Mouse (Mus musculus): ENCODE results near the gene Pde8a. TPM values are rescaled to one million over a fixed set of nuclear protein-coding genes. Genes with fewer than 3 reads are reported as not detected.
"Not testable (repeated sequence)": the region's sequence is repeated elsewhere in the genome, so short reads cannot be mapped to it uniquely, and the experiment has no call there.

The Pde8a gene
- polyA plus RNA-seq, 1 experiment from 2014 or later, result 3.0 TPM

- ATAC-seq (ENCODE audit: low FRiP score) (no peak), DNase-seq (ENCODE audit: low spot score, missing footprints) (no peak)
Measured at GRCm38 (mm10) chr7:81202389-81202788, 11.0 kb upstream of the Pde8a start.

GRCm38 (mm10) chr7:81203576-81203975 lies 9.8 kb upstream of the Pde8a start:
- not testable (repeated sequence) for H3K36me3 ChIP-seq (ENCODE audit: control insufficient read depth, insufficient read depth, low read length); ATAC-seq (ENCODE audit: low FRiP score); H3K9me3 ChIP-seq (ENCODE audit: control insufficient read depth, low read length); H3K27ac ChIP-seq (ENCODE audit: low read depth, low read length); H3K9ac ChIP-seq (ENCODE audit: low read length); H3K4me1 ChIP-seq (ENCODE audit: control insufficient read depth, insufficient read depth, low read length); H3K4me3 ChIP-seq (ENCODE audit: low read depth, low read length); DNase-seq (ENCODE audit: low spot score, missing footprints); H3K4me2 ChIP-seq; H3K27me3 ChIP-seq (ENCODE audit: control insufficient read depth, insufficient read depth, low read length)
- 93% methylated on average over 10 of the region's 10 CpGs for WGBS

More at GRCm38 (mm10) chr7:81202389-81202788, 11.0 kb upstream of the Pde8a start:
- Histone ChIP-seq H3K27ac (ENCODE audit: low read depth, low read length) (no peak overlapping the region), H3K4me1 (ENCODE audit: control insufficient read depth, insufficient read depth, low read length) (no peaks in the 10 kb centered on the region), H3K36me3 (ENCODE audit: control insufficient read depth, insufficient read depth, low read length) (no peaks in the 10 kb centered on the region), H3K4me3 (ENCODE audit: low read depth, low read length) (no peak overlapping the region), H3K27me3 (ENCODE audit: control insufficient read depth, insufficient read depth, low read length) (no peaks in the 10 kb centered on the region), H3K9me3 (ENCODE audit: control insufficient read depth, low read length) (no peaks in the 10 kb centered on the region), H3K4me2 (no peak overlapping the region), H3K9ac (ENCODE audit: low read length) (no peak overlapping the region)
- WGBS, result 72% methylated on average over 5 of the region's 5 CpGs

- Histone ChIP-seq H3K27ac (ENCODE audit: low read depth, low read length) (no peak overlapping the region), H3K4me2 (no peak overlapping the region), H3K36me3 (ENCODE audit: control insufficient read depth, insufficient read depth, low read length) (no peaks in the 10 kb centered on the region), H3K27me3 (ENCODE audit: control insufficient read depth, insufficient read depth, low read length) (peaks cover 33% of the 10 kb centered on the region), H3K4me3 (ENCODE audit: low read depth, low read length) (no peak overlapping the region), H3K9ac (ENCODE audit: low read length) (no peak overlapping the region), H3K9me3 (ENCODE audit: control insufficient read depth, low read length) (no peaks in the 10 kb centered on the region), H3K4me1 (ENCODE audit: control insufficient read depth, insufficient read depth, low read length) (peaks cover 8% of the 10 kb centered on the region)
- WGBS, result 23% methylated on average over 6 of the region's 6 CpGs
- no peak for ATAC-seq (ENCODE audit: low FRiP score)
- peak; percentile 87 for DNase-seq (ENCODE audit: low spot score, missing footprints)
Measured at GRCm38 (mm10) chr7:81208944-81209343, 4.5 kb upstream of the Pde8a start.

GRCm38 (mm10) chr7:81209979-81210685 lies 3.3 kb upstream of the Pde8a start:
- DNase-seq (ENCODE audit: low spot score, missing footprints) (no peak), ATAC-seq (ENCODE audit: low FRiP score) (no peak)
- H3K9me3 ChIP-seq (ENCODE audit: control insufficient read depth, low read length), result no peaks in the 10 kb centered on the region
- H3K9ac ChIP-seq (ENCODE audit: low read length), result no peak overlapping the region
- H3K27ac ChIP-seq (ENCODE audit: low read depth, low read length), result no peak overlapping the region
- H3K4me1 ChIP-seq (ENCODE audit: control insufficient read depth, insufficient read depth, low read length), result peaks cover 11% of the 10 kb centered on the region
- H3K27me3 ChIP-seq (ENCODE audit: control insufficient read depth, insufficient read depth, low read length), result peaks cover 44% of the 10 kb centered on the region
- H3K4me2 ChIP-seq, result no peak overlapping the region
- no peak overlapping the region for H3K4me3 ChIP-seq (ENCODE audit: low read depth, low read length)
- 44% methylated on average over 12 of the region's 12 CpGs for WGBS
- no peaks in the 10 kb centered on the region for H3K36me3 ChIP-seq (ENCODE audit: control insufficient read depth, insufficient read depth, low read length)

- DNase-seq (ENCODE audit: low spot score, missing footprints) (peak; percentile 86), ATAC-seq (ENCODE audit: low FRiP score) (no peak)
- H3K36me3 ChIP-seq (ENCODE audit: control insufficient read depth, insufficient read depth, low read length), result no peaks in the 10 kb centered on the region
- H3K4me2 ChIP-seq, result peak overlapping the region; percentile 62; the same call in 1 of the 2 replicates
- no peak overlapping the region for H3K27ac ChIP-seq (ENCODE audit: low read depth, low read length)
- WGBS, result 4% methylated on average over 8 of the region's 8 CpGs
- H3K4me1 ChIP-seq (ENCODE audit: control insufficient read depth, insufficient read depth, low read length), result peaks cover 11% of the 10 kb centered on the region
- peaks cover 51% of the 10 kb centered on the region for H3K27me3 ChIP-seq (ENCODE audit: control insufficient read depth, insufficient read depth, low read length)
- H3K9ac ChIP-seq (ENCODE audit: low read length), result no peak overlapping the region
- no peaks in the 10 kb centered on the region for H3K9me3 ChIP-seq (ENCODE audit: control insufficient read depth, low read length)
- H3K4me3 ChIP-seq (ENCODE audit: low read depth, low read length), result peak overlapping the region; percentile 37
Measured at GRCm38 (mm10) chr7:81211760-81212159, 1.6 kb upstream of the Pde8a start.

GRCm38 (mm10) chr7:81212261-81212681 lies 1.1 kb upstream of the Pde8a start:
- H3K4me1 ChIP-seq (ENCODE audit: control insufficient read depth, insufficient read depth, low read length), result peaks cover 11% of the 10 kb centered on the region
- ATAC-seq (ENCODE audit: low FRiP score) (peak; percentile 55), DNase-seq (ENCODE audit: low spot score, missing footprints) (peak; percentile 98)
- H3K27ac ChIP-seq (ENCODE audit: low read depth, low read length), result no peak overlapping the region
- H3K4me3 ChIP-seq (ENCODE audit: low read depth, low read length), result peak overlapping the region; percentile 37
- WGBS, result under 1% methylated on average over 22 of the region's 22 CpGs
- H3K9me3 ChIP-seq (ENCODE audit: control insufficient read depth, low read length), result no peaks in the 10 kb centered on the region
- H3K27me3 ChIP-seq (ENCODE audit: control insufficient read depth, insufficient read depth, low read length), result peaks cover 51% of the 10 kb centered on the region
- no peaks in the 10 kb centered on the region for H3K36me3 ChIP-seq (ENCODE audit: control insufficient read depth, insufficient read depth, low read length)
- peak overlapping the region; percentile 62 for H3K4me2 ChIP-seq
- H3K9ac ChIP-seq (ENCODE audit: low read length), result peak overlapping the region; percentile 2; the same call in 1 of the 2 replicates

- WGBS, result under 1% methylated on average over 57 of the region's 57 CpGs
- ATAC-seq (ENCODE audit: low FRiP score) (peak; percentile 87), DNase-seq (ENCODE audit: low spot score, missing footprints) (peak; percentile 100)
- Histone ChIP-seq H3K27me3 (ENCODE audit: control insufficient read depth, insufficient read depth, low read length) (peaks cover 51% of the 10 kb centered on the region), H3K4me1 (ENCODE audit: control insufficient read depth, insufficient read depth, low read length) (peaks cover 11% of the 10 kb centered on the region), H3K9ac (ENCODE audit: low read length) (peak overlapping the region; percentile 40), H3K4me2 (peak overlapping the region; percentile 62), H3K27ac (ENCODE audit: low read depth, low read length) (no peak overlapping the region; the same call in 1 of the 2 replicates), H3K36me3 (ENCODE audit: control insufficient read depth, insufficient read depth, low read length) (no peaks in the 10 kb centered on the region), H3K9me3 (ENCODE audit: control insufficient read depth, low read length) (no peaks in the 10 kb centered on the region), H3K4me3 (ENCODE audit: low read depth, low read length) (peak overlapping the region; percentile 37)
Measured at GRCm38 (mm10) chr7:81212697-81213346, 574 bp upstream of the Pde8a start.

- Histone ChIP-seq H3K9ac (ENCODE audit: low read length) (peak overlapping the region; percentile 30; the same call in 1 of the 2 replicates), H3K27me3 (ENCODE audit: control insufficient read depth, insufficient read depth, low read length) (peaks cover 51% of the 10 kb centered on the region), H3K36me3 (ENCODE audit: control insufficient read depth, insufficient read depth, low read length) (no peaks in the 10 kb centered on the region), H3K9me3 (ENCODE audit: control insufficient read depth, low read length) (no peaks in the 10 kb centered on the region), H3K4me3 (ENCODE audit: low read depth, low read length) (peak overlapping the region; percentile 37), H3K4me1 (ENCODE audit: control insufficient read depth, insufficient read depth, low read length) (peaks cover 11% of the 10 kb centered on the region), H3K27ac (ENCODE audit: low read depth, low read length) (no peak overlapping the region), H3K4me2 (peak overlapping the region; percentile 62)
- ATAC-seq (ENCODE audit: low FRiP score), result peak; percentile 25; the same call in 1 of the 2 replicates
- 4% methylated on average over 40 of the region's 40 CpGs for WGBS
- DNase-seq (ENCODE audit: low spot score, missing footprints), result peak; percentile 93
Measured at GRCm38 (mm10) chr7:81214153-81214907, 934 bp downstream of the Pde8a start.
